Mouse (Mus musculus) cerebellum, adult 9-11 months (tissue): ENCODE measurements at regions not wholly inside any gene's neighbourhood (a gene's known extent, or its start where the extent isn't known, plus 50 kb on each side); places are given as distances from the start of the nearest gene placed in this dataset.
A peak's percentile ranks its signal among the peaks of the same experiment; 100 is the strongest.

ENCODE experiments used
- DNase-seq: peaks from one replicate; pipeline ENCODE4 v3.0.0; 2022

GRCm38 (mm10) chrX:166091011-166091410 lies 79.2 kb upstream of the Gemin8 start:
- DNase-seq = peak; percentile 15

DNA sequence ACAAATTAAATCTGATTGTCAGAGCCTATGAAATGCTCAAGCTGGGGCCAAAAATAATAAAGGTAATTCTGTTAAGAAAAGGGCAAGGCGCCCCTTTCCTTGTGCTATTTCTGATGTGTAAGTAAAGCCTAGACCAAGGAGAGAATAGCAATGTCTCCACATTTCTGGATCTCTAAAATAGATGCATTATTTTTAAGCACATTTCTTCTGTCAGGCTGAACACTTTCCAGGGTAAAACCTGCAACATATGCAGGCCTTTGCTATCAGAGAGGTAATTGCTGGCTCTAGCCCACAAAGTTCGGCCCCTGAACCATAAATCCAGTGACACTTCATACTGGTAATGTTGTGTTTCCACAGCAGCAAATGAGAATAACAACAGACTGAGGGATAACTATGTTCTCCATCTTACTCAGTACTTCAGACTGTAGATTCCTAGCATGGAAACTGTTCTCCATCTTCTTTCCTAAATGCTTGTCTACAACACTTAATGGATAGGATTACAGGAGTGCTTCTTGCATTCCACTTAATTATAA lies 63.0 kb upstream of the Gemin8 start:
- DNase-seq = no peak
